Mouse (Mus musculus): Measurements from ENCODE around the gene Acsf3. TPM values are rescaled to one million over a fixed set of nuclear protein-coding genes. Genes with fewer than 3 reads are reported as not detected.

The Acsf3 gene
- polyA plus RNA-seq, 1 experiment from 2014 or later: 17.1 TPM

GRCm38 (mm10) chr8:122763267-122763738 is 12.0 kb upstream of the Acsf3 start:
- 83% methylated on average over 14 of the region's 14 CpGs for WGBS
- Histone ChIP-seq H3K27me3 (no peaks in the 10 kb centered on the region), H3K9ac (no peak overlapping the region), H3K4me3 (no peak overlapping the region), H3K36me3 (no peaks in the 10 kb centered on the region), H3K4me1 (replicated peaks) (peaks cover 38% of the 10 kb centered on the region), H3K4me2 (no peak overlapping the region), H3K9me3 (no peaks in the 10 kb centered on the region), H3K27ac (replicated peaks) (no peak overlapping the region)
- no peak for ATAC-seq (ENCODE audit: low read depth)

DNA sequence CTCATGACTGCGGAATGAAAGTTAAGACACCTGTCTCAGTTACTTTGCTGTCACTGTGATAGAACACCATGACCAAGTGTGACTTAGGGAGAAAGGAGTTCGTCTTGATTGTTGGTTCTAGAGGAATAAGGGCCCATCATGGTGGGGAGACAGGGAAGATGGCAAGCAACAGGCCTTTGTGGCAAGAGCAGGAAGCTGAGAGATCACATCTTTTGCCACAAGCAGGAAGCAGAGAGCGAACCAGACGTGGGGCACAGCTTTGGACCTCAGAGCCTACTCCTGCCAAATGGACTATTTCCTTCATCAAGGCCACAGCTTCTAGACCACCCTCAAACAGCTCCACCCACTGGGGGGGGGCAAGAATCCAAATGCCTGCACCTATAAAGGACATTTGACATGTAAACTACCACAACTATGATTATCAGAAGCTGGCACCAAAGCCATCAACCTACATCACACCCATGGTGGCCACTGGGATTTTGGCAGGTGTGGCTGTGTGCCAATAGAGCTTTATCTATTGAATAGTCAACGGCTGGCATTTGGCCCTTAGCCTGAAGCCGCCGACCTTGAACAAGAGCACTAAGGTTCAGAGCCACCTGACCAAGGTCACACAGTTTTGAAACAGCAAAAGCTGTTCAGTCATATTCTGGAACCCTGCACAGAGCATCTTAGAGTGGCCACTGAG is 10.4 kb upstream of the Acsf3 start:
- 89% methylated on average over 7 of the region's 7 CpGs for WGBS

GRCm38 (mm10) chr8:122766189-122766588 is 9.1 kb upstream of the Acsf3 start:
- no peaks in the 10 kb centered on the region for H3K9me3 ChIP-seq
- no peak overlapping the region for H3K9ac ChIP-seq
- H3K4me2 ChIP-seq: no peak overlapping the region
- peaks cover 36% of the 10 kb centered on the region for H3K4me1 ChIP-seq (replicated peaks)
- H3K27ac ChIP-seq (replicated peaks): no peak overlapping the region
- no peak for ATAC-seq (ENCODE audit: low read depth)
- 66% methylated on average over 5 of the region's 5 CpGs for WGBS
- H3K4me3 ChIP-seq: no peak overlapping the region
- H3K36me3 ChIP-seq: no peaks in the 10 kb centered on the region
- H3K27me3 ChIP-seq: no peaks in the 10 kb centered on the region; the same call in 1 of the 2 replicates

More for the DNA sequence above, 10.4 kb upstream of the Acsf3 start:
- Histone ChIP-seq H3K27ac (replicated peaks) (no peak overlapping the region), H3K4me2 (no peak overlapping the region), H3K9me3 (no peaks in the 10 kb centered on the region), H3K4me3 (no peak overlapping the region), H3K9ac (no peak overlapping the region), H3K36me3 (no peaks in the 10 kb centered on the region), H3K4me1 (replicated peaks) (peaks cover 42% of the 10 kb centered on the region), H3K27me3 (no peaks in the 10 kb centered on the region; the same call in 1 of the 2 replicates)
- ATAC-seq (ENCODE audit: low read depth): no peak

DNA sequence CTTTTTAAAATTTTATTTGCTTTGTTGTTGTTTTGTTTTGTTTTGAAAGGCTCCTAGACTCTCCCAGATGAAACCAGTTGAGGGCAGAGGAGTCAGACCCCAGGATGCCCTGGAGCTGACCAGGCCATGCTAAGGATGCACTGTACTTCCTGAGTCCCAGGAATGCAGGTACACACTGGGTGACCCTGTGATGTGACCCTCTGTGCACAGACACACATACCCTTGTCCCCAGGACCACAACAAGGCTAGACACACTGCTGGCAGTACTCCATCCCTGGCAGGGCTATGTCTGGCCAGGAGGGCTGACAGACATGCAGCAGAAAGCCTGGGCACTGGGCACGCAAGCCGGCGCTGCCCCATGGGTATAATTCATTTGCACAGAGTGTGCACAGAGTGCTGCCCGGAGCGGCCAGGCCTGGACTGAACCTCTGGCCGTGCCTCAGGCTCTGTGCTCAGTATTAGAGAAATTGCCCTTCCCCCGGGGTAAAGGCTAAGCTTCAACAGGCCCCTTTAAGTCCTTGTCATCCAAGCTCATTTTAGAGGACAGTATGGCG is 8.6 kb upstream of the Acsf3 start:
- Histone ChIP-seq H3K4me2 (no peak overlapping the region), H3K9ac (no peak overlapping the region), H3K4me3 (no peak overlapping the region), H3K36me3 (no peaks in the 10 kb centered on the region), H3K27me3 (no peaks in the 10 kb centered on the region; the same call in 1 of the 2 replicates), H3K9me3 (no peaks in the 10 kb centered on the region), H3K27ac (replicated peaks) (0 out of 2 replicates have a peak overlapping the region, but pooled peaks have one; percentile 13), H3K4me1 (replicated peaks) (peaks cover 36% of the 10 kb centered on the region)
- no peak for ATAC-seq (ENCODE audit: low read depth)
- 42% methylated on average over 8 of the region's 8 CpGs for WGBS

GRCm38 (mm10) chr8:122767229-122767628 is 8.1 kb upstream of the Acsf3 start:
- ATAC-seq (ENCODE audit: low read depth): no peak
- Histone ChIP-seq H3K4me3 (no peak overlapping the region), H3K36me3 (no peaks in the 10 kb centered on the region), H3K27me3 (no peaks in the 10 kb centered on the region; the same call in 1 of the 2 replicates), H3K4me2 (no peak overlapping the region), H3K4me1 (replicated peaks) (peaks cover 33% of the 10 kb centered on the region), H3K27ac (replicated peaks) (no peak overlapping the region), H3K9ac (no peak overlapping the region), H3K9me3 (no peaks in the 10 kb centered on the region)
- 44% methylated on average over 9 of the region's 9 CpGs for WGBS

- 51% methylated on average over 24 of the region's 24 CpGs for whole genome bisulfite sequencing
- Histone ChIP-seq H3K27ac (replicated peaks) (no peak overlapping the region), H3K9me3 (no peaks in the 10 kb centered on the region), H3K27me3 (peaks cover 19% of the 10 kb centered on the region), H3K4me3 (no peak overlapping the region), H3K4me1 (replicated peaks) (peaks cover 24% of the 10 kb centered on the region), H3K36me3 (no peaks in the 10 kb centered on the region), H3K9ac (no peak overlapping the region), H3K4me2 (no peak overlapping the region)
- ATAC-seq (ENCODE audit: low read depth): peak; percentile 60; the same call in 1 of the 2 replicates
Measured at GRCm38 (mm10) chr8:122769251-122770058, 5.8 kb upstream of the Acsf3 start.

DNA sequence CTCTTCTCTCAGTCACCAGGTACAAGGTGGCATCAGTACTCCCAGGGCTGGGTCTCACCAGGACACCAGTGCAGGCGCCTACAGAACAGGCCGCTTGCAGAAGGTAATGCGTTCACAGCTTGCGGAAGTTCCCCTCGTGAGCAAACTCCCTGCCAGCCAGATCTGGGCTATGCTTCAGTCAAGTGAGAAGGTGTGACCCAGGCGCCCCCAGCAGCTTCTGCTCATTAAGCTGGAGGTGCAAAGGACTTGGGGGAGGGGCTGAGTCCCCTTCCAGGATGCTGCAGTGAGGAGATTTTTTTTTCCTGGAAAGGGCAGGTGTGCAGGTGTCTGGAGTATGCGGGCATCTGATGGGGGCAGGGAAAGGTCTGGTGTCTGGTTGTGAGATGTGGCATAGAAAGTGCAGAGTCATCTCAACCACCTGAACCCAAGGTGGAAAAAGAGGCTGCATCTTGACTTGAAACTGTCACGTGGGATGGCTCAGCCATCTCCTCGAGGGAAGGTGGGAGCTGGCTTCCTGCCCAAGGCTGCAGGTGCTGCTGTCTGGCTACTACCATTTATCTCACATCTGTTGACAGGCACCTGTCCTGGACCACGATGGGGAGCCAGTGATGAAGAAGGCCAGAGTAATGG is 2.7 kb upstream of the Acsf3 start:
- Histone ChIP-seq H3K4me2 (no peak overlapping the region), H3K4me3 (no peak overlapping the region), H3K36me3 (no peaks in the 10 kb centered on the region), H3K27me3 (peaks cover 23% of the 10 kb centered on the region), H3K27ac (replicated peaks) (no peak overlapping the region), H3K9ac (no peak overlapping the region), H3K9me3 (no peaks in the 10 kb centered on the region), H3K4me1 (replicated peaks) (peaks cover 30% of the 10 kb centered on the region)
- 44% methylated on average over 10 of the region's 10 CpGs for WGBS
- ATAC-seq (ENCODE audit: low read depth): no peak

DNA sequence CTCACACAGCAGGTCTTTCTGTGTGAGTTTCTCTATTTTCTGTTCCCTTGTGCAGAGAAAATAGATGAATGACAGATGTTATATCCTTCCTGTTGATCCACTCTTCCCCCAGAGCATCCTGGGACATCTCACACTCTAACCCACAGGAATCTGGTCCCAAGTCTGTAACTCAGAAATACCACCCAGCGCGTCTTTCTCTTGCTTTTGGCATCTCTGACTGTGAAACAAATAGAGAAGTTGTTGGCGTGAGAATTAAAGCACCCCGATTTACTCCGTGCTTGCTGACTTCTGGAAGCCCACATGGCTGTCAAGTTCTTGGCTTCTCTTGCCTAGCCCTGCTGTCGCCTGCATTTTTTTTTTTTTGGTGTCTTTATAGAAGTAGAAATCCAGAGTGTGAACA is 2.4 kb downstream of the Acsf3 start:
- no peak overlapping the region for H3K27ac ChIP-seq (replicated peaks)
- 90% methylated on average over 6 of the region's 6 CpGs for WGBS
- no peak overlapping the region for H3K9ac ChIP-seq
- no peak overlapping the region for H3K4me3 ChIP-seq
- H3K4me2 ChIP-seq: no peak overlapping the region
- no peaks in the 10 kb centered on the region for H3K9me3 ChIP-seq
- H3K4me1 ChIP-seq (replicated peaks): peaks cover 17% of the 10 kb centered on the region
- H3K27me3 ChIP-seq: peaks cover 19% of the 10 kb centered on the region
- H3K36me3 ChIP-seq: peaks cover 27% of the 10 kb centered on the region
- no peak for ATAC-seq (ENCODE audit: low read depth)

GRCm38 (mm10) chr8:122778703-122779239 is 3.5 kb downstream of the Acsf3 start:
- WGBS: 82% methylated on average over 3 of the region's 3 CpGs
- H3K9me3 ChIP-seq: no peaks in the 10 kb centered on the region
- ATAC-seq (ENCODE audit: low read depth): no peak

GRCm38 (mm10) chr8:122779255-122779654 is 4.0 kb downstream of the Acsf3 start:
- WGBS: 74% methylated on average over 9 of the region's 9 CpGs
- Histone ChIP-seq H3K4me3 (no peak overlapping the region), H3K4me1 (replicated peaks) (peaks cover 17% of the 10 kb centered on the region), H3K36me3 (peaks cover 42% of the 10 kb centered on the region), H3K9ac (no peak overlapping the region), H3K27me3 (0 out of 2 replicates have a peak, but pooled peaks cover 7% of the 10 kb centered on the region), H3K27ac (replicated peaks) (no peak overlapping the region), H3K9me3 (no peaks in the 10 kb centered on the region), H3K4me2 (no peak overlapping the region)
- no peak for ATAC-seq (ENCODE audit: low read depth)

More at GRCm38 (mm10) chr8:122778703-122779239, 3.5 kb downstream of the Acsf3 start:
- peaks cover 17% of the 10 kb centered on the region for H3K4me1 ChIP-seq (replicated peaks)
- H3K4me2 ChIP-seq: no peak overlapping the region
- no peak overlapping the region for H3K9ac ChIP-seq
- no peak overlapping the region for H3K27ac ChIP-seq (replicated peaks)
- H3K4me3 ChIP-seq: no peak overlapping the region
- H3K36me3 ChIP-seq: peaks cover 38% of the 10 kb centered on the region
- H3K27me3 ChIP-seq: peaks cover 10% of the 10 kb centered on the region; the same call in 1 of the 2 replicates

DNA sequence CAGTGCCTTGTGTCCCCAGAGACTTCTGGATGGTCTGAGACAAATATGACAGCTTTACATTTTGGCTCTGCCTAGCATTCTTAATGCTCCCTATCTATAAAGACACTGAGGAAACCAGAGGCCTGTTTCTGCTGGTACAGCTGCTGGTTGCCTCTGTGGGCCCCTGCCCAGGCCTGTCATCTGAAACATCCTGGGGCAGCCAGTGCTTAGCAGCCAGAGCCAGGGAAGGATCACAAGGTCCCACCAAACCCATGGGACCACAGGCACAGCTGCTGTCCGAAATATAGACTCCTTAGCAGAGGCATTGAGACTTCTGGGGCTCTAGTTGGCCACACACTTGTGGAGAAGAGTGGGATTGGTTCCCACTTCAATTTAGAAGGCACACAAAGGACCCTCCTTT is 9.5 kb downstream of the Acsf3 start:
- no peak overlapping the region for H3K4me3 ChIP-seq
- H3K4me2 ChIP-seq: no peak overlapping the region
- WGBS: 88% methylated on average over 1 of the region's 1 CpGs
- no peak for ATAC-seq (ENCODE audit: low read depth)
- peaks cover 92% of the 10 kb centered on the region for H3K36me3 ChIP-seq
- no peaks in the 10 kb centered on the region for H3K27me3 ChIP-seq
- H3K4me1 ChIP-seq (replicated peaks): no peaks in the 10 kb centered on the region
- H3K27ac ChIP-seq (replicated peaks): no peak overlapping the region
- no peak overlapping the region for H3K9ac ChIP-seq
- no peaks in the 10 kb centered on the region for H3K9me3 ChIP-seq

All from neural tube, embryonic 13.5 days (tissue).